Mouse (Mus musculus): ENCODE measurements at regions not wholly inside any gene's neighbourhood (a gene's known extent, or its start where the extent isn't known, plus 50 kb on each side); places are given as distances from the start of the nearest gene placed in this dataset.
"Not testable (repeated sequence)": the region's sequence is repeated elsewhere in the genome, so short reads cannot be mapped to it uniquely, and the experiment has no call there.

- no peak for DNase-seq (ENCODE audit: low spot score)
Observed at GRCm38 (mm10) chr7:138005806-138006205, 391.7 kb downstream of the Tcerg1l start.

DNA sequence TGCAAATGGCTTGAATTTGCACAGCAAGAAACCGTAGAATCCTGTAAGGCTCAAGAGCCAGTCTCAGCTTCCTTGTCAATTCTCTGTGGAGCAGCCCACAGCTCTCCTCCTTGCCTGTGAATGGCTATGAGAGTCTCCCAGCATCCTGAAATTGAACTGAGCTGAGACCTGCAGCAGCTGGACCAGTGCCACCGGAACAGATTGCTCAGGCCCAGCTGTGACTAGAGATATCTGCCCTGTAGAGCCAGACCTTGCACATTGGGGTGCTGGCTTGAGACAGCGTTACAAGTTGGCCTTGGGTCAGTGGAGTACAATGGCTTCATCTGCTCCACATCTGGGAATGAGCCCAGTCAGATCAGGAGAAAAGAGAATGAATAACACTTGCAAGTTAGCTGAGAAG, 390.6 kb downstream of the Tcerg1l start:
- peak; percentile 7 for DNase-seq (ENCODE audit: low spot score)

- no peak for DNase-seq (ENCODE audit: low spot score)
Observed at GRCm38 (mm10) chr7:138008601-138009000, 388.9 kb downstream of the Tcerg1l start.

GRCm38 (mm10) chr7:138024021-138024420, 373.5 kb downstream of the Tcerg1l start:
- DNase-seq (ENCODE audit: low spot score): not testable (repeated sequence)

DNA sequence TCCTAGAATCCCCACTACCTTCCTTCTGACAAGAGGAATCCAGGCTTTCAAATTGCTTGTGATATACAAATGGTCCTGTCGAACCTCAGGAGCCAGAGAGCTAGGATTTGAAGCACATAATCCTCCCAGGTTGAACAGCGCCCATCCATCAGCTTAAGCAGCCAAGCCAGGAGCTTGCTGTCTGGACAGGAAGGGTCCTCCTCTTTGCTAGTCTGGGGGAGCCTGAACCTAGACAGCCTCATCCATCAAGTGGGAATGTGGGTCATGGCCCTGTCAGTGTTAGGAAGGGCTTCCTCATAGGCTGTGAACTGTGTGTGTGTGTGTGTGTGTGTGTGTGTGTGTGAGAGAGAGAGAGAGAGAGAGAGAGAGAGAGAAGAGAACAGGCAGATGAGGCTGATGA, 345.8 kb downstream of the Tcerg1l start:
- DNase-seq (ENCODE audit: low spot score): no peak

- no peak for DNase-seq (ENCODE audit: low spot score)
Observed at GRCm38 (mm10) chr7:138054756-138055155, 342.8 kb downstream of the Tcerg1l start.

- no peak for DNase-seq (ENCODE audit: low spot score)
Observed at GRCm38 (mm10) chr7:138061116-138061515, 336.4 kb downstream of the Tcerg1l start.

DNA sequence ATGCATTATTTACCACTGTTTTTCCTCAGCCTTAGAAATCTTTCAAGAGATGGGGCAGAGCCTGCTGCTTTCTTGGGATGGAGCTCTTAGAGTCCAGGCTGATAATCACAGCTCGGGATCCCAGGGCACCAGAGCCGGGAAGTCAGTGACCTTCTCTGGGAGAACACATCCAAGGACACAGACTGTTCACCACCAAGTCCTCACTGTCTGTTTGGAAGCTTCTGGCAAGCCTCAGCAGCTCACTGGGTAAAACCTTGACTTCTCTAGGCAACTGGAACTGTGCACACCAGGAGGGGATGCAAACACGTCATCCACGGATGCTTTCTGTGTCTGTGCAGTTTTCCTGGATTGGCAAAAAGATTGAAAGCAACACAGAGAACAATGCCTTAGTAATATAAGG, 330.6 kb downstream of the Tcerg1l start:
- DNase-seq (ENCODE audit: low spot score): peak; percentile 2

- DNase-seq (ENCODE audit: low spot score): no peak
Observed at GRCm38 (mm10) chr7:138075231-138075630, 322.3 kb downstream of the Tcerg1l start.

DNA sequence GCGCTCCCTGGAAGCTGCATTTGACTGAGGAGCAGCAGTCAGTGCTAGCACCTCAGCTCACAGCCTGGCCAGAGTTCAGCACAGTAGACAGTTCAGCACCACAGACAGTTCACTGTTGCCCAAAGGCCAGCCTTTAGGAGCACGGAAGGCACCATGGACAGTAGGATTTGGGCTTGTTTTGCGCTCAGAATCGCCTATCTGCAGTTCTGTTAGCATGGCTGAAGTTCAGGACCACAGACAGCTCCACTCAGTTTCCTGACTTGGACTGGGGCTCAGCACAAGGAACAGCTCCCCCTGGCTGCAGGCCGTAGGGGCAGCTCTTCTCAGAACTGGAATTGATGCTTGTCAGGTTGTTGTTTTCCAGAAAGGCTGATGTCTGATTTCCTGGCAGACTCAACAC, 313.6 kb downstream of the Tcerg1l start:
- peak; percentile 44 for DNase-seq (ENCODE audit: low spot score)

GRCm38 (mm10) chr7:138107471-138108210, 289.9 kb downstream of the Tcerg1l start:
- DNase-seq (ENCODE audit: low spot score): no peak

DNA sequence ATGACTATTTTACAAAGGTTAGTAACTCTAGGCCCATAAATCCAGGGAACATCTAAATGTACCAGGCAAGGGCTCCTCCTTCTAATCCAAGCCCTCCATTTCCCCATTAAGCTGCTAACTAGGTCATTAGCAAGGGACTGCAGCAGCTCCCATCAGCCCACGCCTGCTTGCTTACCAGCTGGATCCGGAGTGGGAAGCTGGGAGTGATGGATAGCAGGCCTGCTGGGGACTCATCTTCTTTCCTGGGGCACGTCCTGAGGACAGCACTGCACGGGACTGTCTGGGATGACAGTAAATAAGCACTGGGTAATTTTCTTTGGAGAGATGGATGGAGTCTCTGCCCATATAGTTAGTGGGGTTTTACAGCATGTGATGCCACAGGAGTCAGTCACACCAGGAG, 276.0 kb downstream of the Tcerg1l start:
- DNase-seq (ENCODE audit: low spot score): no peak

GRCm38 (mm10) chr7:138129701-138130100, 267.8 kb downstream of the Tcerg1l start:
- DNase-seq (ENCODE audit: low spot score): no peak

- no peak for DNase-seq (ENCODE audit: low spot score)
Observed at GRCm38 (mm10) chr7:138133427-138133826, 264.1 kb downstream of the Tcerg1l start.

- no peak for DNase-seq (ENCODE audit: low spot score)
Observed at GRCm38 (mm10) chr7:138137934-138138333, 259.6 kb downstream of the Tcerg1l start.

DNA sequence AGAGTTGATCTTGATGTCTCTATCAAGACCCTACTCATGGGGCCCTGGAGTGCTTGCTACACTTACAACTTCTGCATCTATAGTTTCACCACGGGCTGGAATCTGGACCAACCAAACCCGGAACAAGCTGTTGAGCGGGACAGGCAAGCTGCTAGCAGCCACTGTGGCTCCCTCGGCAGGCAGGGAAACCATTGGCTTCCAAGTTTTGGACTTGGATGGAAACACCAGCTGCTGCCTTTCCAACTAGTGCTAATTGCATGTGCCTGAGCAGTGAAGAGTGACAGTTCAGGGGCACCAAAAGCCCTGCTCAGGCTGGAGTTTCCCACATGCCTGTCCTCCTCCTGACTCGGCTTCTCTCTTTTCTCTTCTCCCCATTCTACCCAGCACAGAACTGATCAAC, 257.8 kb downstream of the Tcerg1l start:
- DNase-seq (ENCODE audit: low spot score): no peak

GRCm38 (mm10) chr7:138149496-138149895, 248.0 kb downstream of the Tcerg1l start:
- no peak for DNase-seq (ENCODE audit: low spot score)

GRCm38 (mm10) chr7:138153455-138154167, 243.9 kb downstream of the Tcerg1l start:
- no peak for DNase-seq (ENCODE audit: low spot score)

Measured in ovary, adult 18-20 months (tissue).